Mouse (Mus musculus) MEL (cell line): ENCODE results near the gene Pde1a. TPM values are rescaled to one million over a fixed set of nuclear protein-coding genes. Genes with fewer than 3 reads are reported as not detected.

Source experiments
- DNase-seq: peaks from one replicate; pipeline ENCODE4 v3.0.0; 2011; ENCODE audit warnings: low read depth, low spot score
- H3K27ac ChIP-seq: 2 replicates; pipeline ENCODE4 v1.5.1; 2012; ENCODE audit warnings: low read depth, mild to moderate bottlenecking, control low read depth, low read length, moderate library complexity; ENCODE audit not compliant: control insufficient read depth
- H3K27me3 ChIP-seq, 2 experiments: fragments of 150-350 bp in 1 of 2; sonication (generic) in 1 of 2; 2 replicates each; pipeline ENCODE4 v1.6.1; 2012; ENCODE audit warnings: low read length in 2 of 2, mild to moderate bottlenecking in 2 of 2, improper control_type of control experiment in 1 of 2, moderate library complexity in 1 of 2; ENCODE audit not compliant: insufficient read depth in 2 of 2, control insufficient read depth in 1 of 2
- H3K36me3 ChIP-seq, 2 experiments: 2 replicates each; pipeline ENCODE4 v1.6.1; 2012 to 2014; ENCODE audit warnings: low read length in 2 of 2, improper control_type of control experiment in 1 of 2, inconsistent platforms in 1 of 2, mild to moderate bottlenecking in 1 of 2; ENCODE audit not compliant: insufficient read depth in 2 of 2, control insufficient read depth in 1 of 2
- H3K4me1 ChIP-seq, 2 experiments: fragments of 150-350 bp in 1 of 2; sonication (generic) in 1 of 2; 2 replicates each; pipeline ENCODE4 v1.6.1; 2012; ENCODE audit warnings: low read length in 2 of 2, improper control_type of control experiment in 1 of 2, mild to moderate bottlenecking in 1 of 2; ENCODE audit not compliant: insufficient read depth in 2 of 2, control insufficient read depth in 1 of 2
- H3K4me3 ChIP-seq, 2 experiments: fragments of 150-350 bp in 1 of 2; sonication (generic) in 1 of 2; 2 replicates each; pipeline ENCODE4 v1.5.1; 2012; ENCODE audit warnings: low read depth in 2 of 2, low read length in 2 of 2, mild to moderate bottlenecking in 2 of 2, moderate library complexity in 2 of 2, control low read depth in 1 of 2, improper control_type of control experiment in 1 of 2; ENCODE audit not compliant: control insufficient read depth in 1 of 2, insufficient read depth in 1 of 2
- H3K79me2 ChIP-seq: 2 replicates; pipeline ENCODE4 v1.6.1; 2012; ENCODE audit warnings: mild to moderate bottlenecking, low read length, moderate library complexity; ENCODE audit not compliant: control insufficient read depth, poor library complexity, insufficient read depth
- H3K9ac ChIP-seq: 2 replicates; pipeline ENCODE4 v1.6.1; 2012; ENCODE audit warnings: low read depth, mild to moderate bottlenecking, control low read depth, low read length, moderate library complexity; ENCODE audit not compliant: control insufficient read depth, poor library complexity, severe bottlenecking
- H3K9me3 ChIP-seq: fragments of 150-350 bp; sonication (generic); replicated peaks from 2 replicates; pipeline ENCODE4 v1.6.1; 2012; ENCODE audit warnings: mild to moderate bottlenecking, low read length, improper control_type of control experiment, moderate library complexity; ENCODE audit not compliant: insufficient read depth
- BHLHE40 ChIP-seq: IDR thresholded peaks from 2 replicates; pipeline ENCODE4 v1.6.1; 2012; ENCODE audit warnings: low read depth, mild to moderate bottlenecking, inconsistent platforms, low read length, improper control_type of control experiment, borderline replicate concordance
- CHD1 ChIP-seq: IDR thresholded peaks from 2 replicates; pipeline ENCODE4 v1.6.1; 2012; ENCODE audit warnings: low read depth, mild to moderate bottlenecking, inconsistent platforms, low read length, improper control_type of control experiment
- CHD2 ChIP-seq: IDR thresholded peaks from 2 replicates; pipeline ENCODE4 v1.6.1; 2011; ENCODE audit warnings: low read length, improper control_type of control experiment
- CTCF ChIP-seq, 3 experiments: IDR thresholded peaks in 2 of 3; conservative IDR thresholded peaks in 1 of 3; 2 replicates each; pipeline ENCODE4 v1.5.1; 2011 to 2012; ENCODE audit warnings: low read length in 3 of 3, low read depth in 2 of 3, mild to moderate bottlenecking in 2 of 3, improper control_type of control experiment in 1 of 3, inconsistent platforms in 1 of 3, mixed read lengths in 1 of 3, moderate library complexity in 1 of 3; ENCODE audit not compliant: control insufficient read depth in 1 of 3, insufficient read depth in 1 of 3, poor library complexity in 1 of 3, severe bottlenecking in 1 of 3
- E2F4 ChIP-seq: IDR thresholded peaks from 2 replicates; pipeline ENCODE4 v1.6.1; 2011; ENCODE audit warnings: low read depth, low read length, improper control_type of control experiment, borderline replicate concordance
- ETS1 ChIP-seq: IDR thresholded peaks from 2 replicates; pipeline ENCODE4 v1.6.1; 2012; ENCODE audit warnings: low read depth, mild to moderate bottlenecking, inconsistent platforms, low read length, improper control_type of control experiment, moderate library complexity
- GATA1 ChIP-seq: IDR thresholded peaks from 2 replicates; pipeline ENCODE4 v1.6.1; 2011; ENCODE audit warnings: low read depth, low read length, improper control_type of control experiment
- HCFC1 ChIP-seq: IDR thresholded peaks from 2 replicates; pipeline ENCODE4 v1.6.1; 2012; ENCODE audit warnings: low read depth, mild to moderate bottlenecking, inconsistent platforms, low read length, improper control_type of control experiment, moderate library complexity
- KAT2A ChIP-seq: conservative IDR thresholded peaks from 2 replicates; pipeline ENCODE4 v1.6.1; 2012; ENCODE audit warnings: low read depth, low read length, improper control_type of control experiment, inconsistent platforms
- MAX ChIP-seq: IDR thresholded peaks from 2 replicates; pipeline ENCODE4 v1.6.1; 2011; ENCODE audit warnings: low read length, improper control_type of control experiment
- MAZ ChIP-seq: IDR thresholded peaks from 2 replicates; pipeline ENCODE4 v1.6.1; 2012; ENCODE audit warnings: low read depth, mild to moderate bottlenecking, inconsistent platforms, low read length, improper control_type of control experiment
- MXI1 ChIP-seq: IDR thresholded peaks from 2 replicates; pipeline ENCODE4 v1.6.1; 2011; ENCODE audit warnings: mild to moderate bottlenecking, low read depth, low read length, improper control_type of control experiment
- MYB ChIP-seq: IDR thresholded peaks from 2 replicates; pipeline ENCODE4 v1.6.1; 2011; ENCODE audit warnings: mild to moderate bottlenecking, low read depth, low read length, improper control_type of control experiment
- MYC ChIP-seq: IDR thresholded peaks from 2 replicates; pipeline ENCODE4 v1.6.1; 2011; ENCODE audit warnings: low read depth, mild to moderate bottlenecking, low read length, improper control_type of control experiment, moderate library complexity
- POLR2AphosphoS5 ChIP-seq: IDR thresholded peaks from 2 replicates; pipeline ENCODE4 v1.6.1; 2012; ENCODE audit warnings: low read depth, borderline replicate concordance, mild to moderate bottlenecking, inconsistent platforms, low read length, moderate library complexity, mixed read lengths
- RAD21 ChIP-seq: IDR thresholded peaks from 2 replicates; pipeline ENCODE4 v1.6.1; 2011; ENCODE audit warnings: mild to moderate bottlenecking, low read depth, low read length, improper control_type of control experiment
- RCOR1 ChIP-seq: IDR thresholded peaks from 2 replicates; pipeline ENCODE4 v1.6.1; 2012; ENCODE audit warnings: low read depth, mild to moderate bottlenecking, inconsistent platforms, low read length, improper control_type of control experiment
- TAL1 ChIP-seq: IDR thresholded peaks from 2 replicates; pipeline ENCODE4 v1.6.1; 2012; ENCODE audit warnings: mild to moderate bottlenecking, inconsistent platforms, low read length, moderate library complexity, mixed read lengths
- TBP ChIP-seq: IDR thresholded peaks from 2 replicates; pipeline ENCODE4 v1.8.0; 2011; ENCODE audit warnings: low read depth, low read length, improper control_type of control experiment
- TCF12 ChIP-seq: IDR thresholded peaks from 2 replicates; pipeline ENCODE4 v1.6.1; 2014; ENCODE audit warnings: low read depth, mild to moderate bottlenecking, inconsistent platforms, low read length, improper control_type of control experiment, moderate library complexity
- UBTF ChIP-seq: IDR thresholded peaks from 2 replicates; pipeline ENCODE4 v1.6.1; 2012; ENCODE audit warnings: low read depth, mild to moderate bottlenecking, inconsistent platforms, low read length, improper control_type of control experiment, moderate library complexity, borderline replicate concordance; ENCODE audit not compliant: insufficient read depth
- USF1 ChIP-seq: IDR thresholded peaks from 2 replicates; pipeline ENCODE4 v1.6.1; 2014; ENCODE audit warnings: low read depth, mild to moderate bottlenecking, inconsistent platforms, low read length, improper control_type of control experiment, moderate library complexity
- ZC3H11A ChIP-seq: IDR thresholded peaks from 2 replicates; pipeline ENCODE4 v1.6.1; 2012; ENCODE audit warnings: low read depth, mild to moderate bottlenecking, inconsistent platforms, low read length, improper control_type of control experiment
- polyA plus RNA-seq, 2 experiments: library from polyadenylated mRNA; stranded (reverse) in 1 of 2; unstranded in 1 of 2; fragments of >175 nt in 1 of 2; fragments of >200 nt in 1 of 2; gene quantifications; 2 replicates each; pipeline versions ENCODE4 v1.2.1 to v1.2.4; 2012; ENCODE audit warnings: low replicate concordance in 2 of 2, low read depth in 1 of 2; ENCODE audit not compliant: insufficient read length in 2 of 2, insufficient read depth in 1 of 2, missing spikeins in 1 of 2
- total RNA-seq: library from RNA; depleted of rRNA; stranded (reverse); fragments of 300-350 nt; gene quantifications from 2 replicates; pipeline ENCODE4 v1.2.3, GENCODE M21; 2012; rRNA removed

The Pde1a gene
- not detected in 2 replicates for total RNA-seq
- polyA plus RNA-seq: not detected

DNA sequence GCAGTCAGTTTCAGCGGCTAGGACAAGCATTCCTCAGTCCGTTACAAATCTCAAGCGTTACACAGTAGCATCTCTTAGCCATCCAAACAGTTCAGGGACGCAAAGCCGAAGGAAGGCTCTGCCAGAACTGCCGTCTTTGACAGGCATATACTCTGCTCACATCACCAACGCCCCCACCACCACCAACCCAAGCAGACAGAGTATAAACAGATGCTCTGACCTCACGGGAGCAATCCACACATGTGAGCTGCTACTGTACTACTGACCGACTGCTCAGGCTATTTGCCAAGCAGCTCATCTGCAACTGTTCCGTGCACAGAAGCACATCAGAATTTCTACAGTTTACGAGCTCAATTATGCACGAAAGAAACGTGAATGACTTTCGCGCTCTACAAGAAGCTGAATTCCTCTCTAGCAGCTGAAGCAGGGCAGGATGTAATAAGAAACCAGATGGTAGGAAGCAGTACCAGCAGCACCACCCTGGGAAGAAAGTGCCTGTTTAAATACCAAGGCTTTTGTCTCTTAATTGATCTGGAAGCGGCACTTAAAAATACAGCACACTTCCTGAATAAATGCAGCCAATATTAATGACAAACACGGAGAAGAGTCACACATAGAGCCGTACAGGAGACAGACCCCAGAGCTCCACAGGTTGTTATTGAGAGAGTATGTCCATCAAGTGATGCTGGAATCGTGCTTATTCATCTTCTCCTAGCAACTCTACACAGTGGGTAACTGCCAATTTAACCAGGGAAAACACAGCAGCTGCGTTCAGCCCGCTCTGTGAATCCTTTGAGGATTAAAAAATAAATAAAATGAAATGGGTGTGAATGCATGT, at the start of gene Pde1a:
Gene Pde1a, minus strand, starts transcription at position 598 of the 838 bp plus-strand sequence.
- Histone ChIP-seq H3K9ac (no peak within 1 kb of the TSS), H3K4me1 (no peaks in the 10 kb centered on the region), H3K27me3 (no peaks in the 10 kb centered on the region), H3K4me3 (no peak within 1 kb of the TSS), H3K36me3 (no peaks in the 10 kb centered on the region), H3K79me2 (no peaks in the 10 kb centered on the region), H3K9me3 (no peaks in the 10 kb centered on the region), H3K27ac (no peak within 1 kb of the TSS)
- TF ChIP-seq ETS1 (no peak), ZC3H11A (no peak), HCFC1 (no peak), CTCF (IDR thresholded peaks at IDR 0.05 in 2 of 3, conservative IDR thresholded peaks at IDR 0.05 in 1 of 3; ENCODE audit: control insufficient read depth in 1 of 3, insufficient read depth in 1 of 3, low read depth in 2 of 3, low read length in 3 of 3, poor library complexity in 1 of 3, severe bottlenecking in 1 of 3) (no peak), BHLHE40 (no peak)
- no peak for DNase-seq

DNA sequence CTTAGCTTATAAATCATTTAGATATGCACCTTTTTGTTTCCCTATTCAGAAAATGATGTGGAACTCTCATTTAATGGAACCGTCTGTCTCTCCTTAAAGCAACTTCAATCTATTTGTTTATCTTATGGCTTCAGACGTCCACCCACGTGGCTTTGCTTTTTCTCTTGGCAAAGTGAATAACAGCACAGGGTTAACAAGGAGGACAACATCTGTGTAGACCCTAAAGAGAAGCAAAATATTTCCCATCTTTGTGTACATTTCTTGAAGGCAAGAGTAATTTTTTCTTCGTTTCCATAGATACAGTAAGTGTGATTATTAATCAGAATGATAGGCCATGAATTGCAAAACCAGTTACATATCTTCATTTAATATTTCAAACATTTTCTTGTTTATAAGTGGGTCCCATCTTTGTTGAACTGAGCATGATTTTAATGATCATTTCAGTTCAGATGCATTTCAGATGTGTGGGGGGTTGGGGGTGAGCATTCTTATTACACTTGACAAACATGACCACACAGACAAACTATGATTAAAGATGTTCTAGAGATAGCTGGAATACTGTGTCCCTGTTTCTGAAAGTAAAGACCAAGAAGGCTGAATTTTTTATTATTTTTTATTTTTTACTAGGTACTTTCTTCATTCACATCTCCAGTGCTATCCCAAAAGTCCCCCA, 49.5 kb upstream of the Pde1a start:
- Histone ChIP-seq H3K36me3 (no peaks in the 10 kb centered on the region), H3K9me3 (no peaks in the 10 kb centered on the region), H3K4me3 (no peak overlapping the region), H3K4me1 (no peaks in the 10 kb centered on the region), H3K9ac (no peak overlapping the region), H3K27ac (no peak overlapping the region), H3K27me3 (no peaks in the 10 kb centered on the region; a peak in 1 of 4 replicates), H3K79me2 (no peaks in the 10 kb centered on the region)
- no peak for DNase-seq
- TF ChIP-seq CHD2: no peak
- TF ChIP-seq CHD1: no peak
- TF ChIP-seq CTCF (IDR thresholded peaks at IDR 0.05 in 2 of 3, conservative IDR thresholded peaks at IDR 0.05 in 1 of 3; ENCODE audit: control insufficient read depth in 1 of 3, insufficient read depth in 1 of 3, low read depth in 2 of 3, low read length in 3 of 3, poor library complexity in 1 of 3, severe bottlenecking in 1 of 3): no peak
- no peak for TF ChIP-seq MXI1
- no peak for TF ChIP-seq TBP
- no peak for TF ChIP-seq GATA1
- no peak for TF ChIP-seq MAZ

DNA sequence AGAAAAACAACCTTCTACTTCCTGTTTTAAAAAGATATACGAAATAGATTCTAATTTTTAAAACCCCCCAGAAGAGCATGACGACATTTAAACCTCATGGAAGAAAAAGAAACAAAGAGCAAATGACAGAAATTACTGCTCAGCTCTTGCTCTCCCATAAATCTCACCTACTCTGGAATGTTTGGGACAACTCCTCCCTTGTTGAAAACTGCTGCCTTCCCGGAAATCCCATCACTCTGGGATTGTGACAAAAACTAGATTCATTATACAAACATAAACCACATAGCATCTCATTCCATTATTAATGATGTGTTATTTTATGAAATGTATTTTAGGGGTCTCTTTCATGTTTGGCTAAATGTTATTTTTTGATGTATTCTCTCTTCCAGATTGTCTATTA, 48.9 kb upstream of the Pde1a start:
- H3K9me3 ChIP-seq: no peaks in the 10 kb centered on the region
- no peak for DNase-seq
- no peak overlapping the region for H3K9ac ChIP-seq
- H3K79me2 ChIP-seq: no peaks in the 10 kb centered on the region
- no peaks in the 10 kb centered on the region for H3K36me3 ChIP-seq
- no peaks in the 10 kb centered on the region; a peak in 1 of 4 replicates for H3K27me3 ChIP-seq
- H3K4me1 ChIP-seq: no peaks in the 10 kb centered on the region
- no peak overlapping the region for H3K4me3 ChIP-seq
- H3K27ac ChIP-seq: no peak overlapping the region
- no peak for TF ChIP-seq RCOR1
- no peak for TF ChIP-seq TCF12
- TF ChIP-seq USF1: no peak
- TF ChIP-seq POLR2AphosphoS5: no peak
- no peak for TF ChIP-seq E2F4
- TF ChIP-seq ZC3H11A: no peak
- no peak for TF ChIP-seq CHD2
- TF ChIP-seq MXI1: no peak
- no peak for TF ChIP-seq KAT2A
- TF ChIP-seq UBTF: no peak
- TF ChIP-seq MAX: no peak
- TF ChIP-seq MYB: no peak
- no peak for TF ChIP-seq TAL1
- no peak for TF ChIP-seq HCFC1
- no peak for TF ChIP-seq RAD21
- no peak for TF ChIP-seq MYC
- TF ChIP-seq BHLHE40: no peak
